Mouse (Mus musculus): Measurements from ENCODE around the gene Serinc5. TPM values are rescaled to one million over a fixed set of nuclear protein-coding genes. Genes with fewer than 3 reads are reported as not detected.

The Serinc5 gene
- total RNA-seq, 2 experiments from 2014 or later: 49.0 to 54.6 TPM

DNA sequence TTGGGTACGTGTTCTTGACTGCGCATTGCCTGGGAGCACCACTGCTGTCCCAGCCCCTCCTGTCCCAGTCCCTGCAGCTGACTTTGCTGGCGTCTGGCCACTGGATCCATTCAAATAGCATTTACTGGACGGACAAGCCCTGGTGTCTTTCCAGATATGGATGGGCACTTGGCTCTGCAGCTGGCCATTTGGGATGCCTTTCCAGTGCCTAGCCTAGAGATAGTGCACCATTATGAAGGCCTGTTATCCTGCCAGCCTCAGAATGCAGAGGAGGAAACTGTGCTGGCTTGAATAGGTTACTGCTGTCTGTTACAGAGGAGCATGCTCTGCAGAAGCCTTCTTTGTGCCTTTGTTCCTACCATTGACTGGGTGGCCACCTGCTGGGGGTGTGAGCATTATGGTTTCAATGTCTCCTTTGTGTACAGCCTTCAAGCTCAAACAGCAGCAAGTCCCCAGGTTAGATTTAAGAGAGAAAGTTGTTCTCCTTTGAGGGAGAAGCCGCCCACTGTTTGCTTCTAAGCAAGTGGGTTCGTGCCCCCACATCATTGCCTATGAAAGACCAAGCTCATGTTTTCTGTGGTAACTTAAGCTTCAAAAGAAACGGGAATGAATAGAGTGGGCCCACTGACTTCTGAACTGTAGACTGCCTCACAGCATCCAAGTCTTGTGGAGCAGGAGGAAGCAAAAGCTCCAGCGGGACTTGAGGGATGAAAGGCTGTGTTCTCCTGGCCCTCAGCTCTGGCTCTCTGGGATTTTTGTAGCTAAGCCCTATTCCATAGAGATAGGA lies 92.5 kb downstream of the Serinc5 start:
- DNase-seq (ENCODE audit: low spot score in 2 of 2): peak; percentile 46 to 47

DNA sequence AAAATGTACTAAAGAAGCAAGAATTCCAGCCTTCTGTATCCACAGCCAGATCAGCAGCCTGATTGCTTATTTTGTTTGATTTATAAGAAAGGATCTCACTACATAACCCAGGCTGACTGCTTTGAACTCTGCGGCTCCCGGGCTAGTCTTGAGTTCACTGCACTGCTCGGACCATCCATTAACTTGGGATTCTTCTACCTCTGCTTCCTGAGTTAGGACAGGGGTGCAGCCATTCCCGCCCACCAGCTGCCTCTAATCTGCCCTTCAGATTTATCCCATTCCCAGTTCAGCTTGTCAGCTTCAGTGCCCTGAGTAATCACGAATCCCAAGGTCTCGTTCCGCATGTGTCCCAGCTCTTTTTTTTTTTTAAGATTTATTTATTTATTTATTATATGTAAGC lies 93.3 kb downstream of the Serinc5 start:
- DNase-seq (ENCODE audit: low spot score in 2 of 2): no peak

DNA sequence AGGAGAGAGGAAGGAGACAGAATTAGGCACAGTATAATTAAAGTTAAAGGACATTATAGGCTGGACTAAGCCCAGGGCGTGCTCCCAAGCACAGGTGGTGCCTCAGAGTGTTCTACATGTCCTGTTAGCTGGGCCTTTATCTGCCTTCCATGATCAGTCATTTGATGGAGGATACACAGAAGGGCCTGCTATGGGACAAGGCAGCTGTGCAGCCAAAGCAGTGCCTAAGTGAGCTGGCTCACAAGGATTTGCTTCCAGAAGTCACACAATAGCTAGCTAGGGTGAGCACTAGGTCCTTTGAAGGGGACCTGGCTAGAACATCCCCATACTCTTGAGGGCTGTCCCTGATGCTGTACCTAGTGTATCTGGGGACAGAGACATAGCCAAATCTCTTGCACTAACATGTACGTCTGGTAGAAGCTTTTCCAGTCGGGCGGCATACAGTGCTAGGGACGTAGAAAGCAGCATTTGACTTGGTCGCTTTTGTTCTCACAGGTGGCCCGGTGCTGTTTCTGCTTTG lies 94.2 kb downstream of the Serinc5 start:
- DNase-seq (ENCODE audit: low spot score in 2 of 2): no peak

DNA sequence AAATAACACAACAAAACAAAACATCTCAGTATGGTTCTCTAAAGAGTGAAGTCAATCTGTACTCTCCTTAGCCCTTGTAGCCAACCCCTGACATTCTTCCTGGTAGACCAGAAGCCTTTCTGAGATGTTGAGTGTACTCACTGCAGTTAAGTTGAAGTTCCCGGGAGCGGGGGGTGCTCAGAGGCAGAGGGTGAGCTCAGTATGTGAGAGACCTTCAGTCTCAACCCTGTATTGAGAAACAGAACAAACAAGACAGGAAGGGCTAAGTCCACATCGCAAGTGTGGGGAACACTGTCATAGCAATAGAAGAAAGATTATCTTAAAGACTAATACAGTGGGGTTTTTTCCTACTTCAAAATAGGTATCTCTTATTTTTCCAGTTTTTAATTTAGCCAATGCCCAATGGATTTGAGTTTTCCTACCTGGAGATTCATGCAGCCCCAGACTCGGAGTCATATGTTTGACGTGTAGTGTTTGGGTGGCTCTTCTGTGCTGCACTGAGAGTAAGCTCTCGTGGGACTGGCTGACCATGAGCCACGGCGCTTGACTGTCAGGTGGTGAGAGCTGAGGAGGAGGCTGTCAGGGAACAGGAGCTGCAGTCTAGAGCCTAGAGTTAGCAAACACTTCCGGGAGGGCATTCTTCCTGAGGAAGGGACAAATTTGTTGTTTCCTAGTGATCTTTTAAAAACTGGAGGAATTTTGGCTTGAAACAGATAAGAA lies 95.6 kb downstream of the Serinc5 start:
- DNase-seq (ENCODE audit: low spot score in 2 of 2): no peak

DNA sequence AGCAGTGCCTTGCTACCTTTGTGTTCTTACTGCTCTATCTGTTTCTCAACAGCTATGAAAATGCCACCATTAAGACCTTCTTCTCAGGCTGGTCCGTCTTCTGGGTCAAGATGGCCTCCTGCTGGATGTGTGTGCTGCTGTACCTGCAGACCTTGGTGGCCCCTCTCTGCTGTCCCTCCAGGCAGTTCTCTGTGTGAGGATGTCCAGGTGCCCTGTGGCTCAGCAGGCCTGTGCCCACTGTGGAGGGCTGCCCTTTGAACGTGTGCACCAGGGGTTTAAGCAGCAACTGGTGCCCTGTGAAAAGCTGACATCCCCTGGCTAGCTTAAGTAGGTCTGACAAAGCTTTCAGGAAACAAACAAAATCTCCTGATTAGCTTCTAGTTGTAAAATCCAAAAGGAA lies 97.0 kb downstream of the Serinc5 start:
- DNase-seq (ENCODE audit: low spot score in 2 of 2): no peak

DNA sequence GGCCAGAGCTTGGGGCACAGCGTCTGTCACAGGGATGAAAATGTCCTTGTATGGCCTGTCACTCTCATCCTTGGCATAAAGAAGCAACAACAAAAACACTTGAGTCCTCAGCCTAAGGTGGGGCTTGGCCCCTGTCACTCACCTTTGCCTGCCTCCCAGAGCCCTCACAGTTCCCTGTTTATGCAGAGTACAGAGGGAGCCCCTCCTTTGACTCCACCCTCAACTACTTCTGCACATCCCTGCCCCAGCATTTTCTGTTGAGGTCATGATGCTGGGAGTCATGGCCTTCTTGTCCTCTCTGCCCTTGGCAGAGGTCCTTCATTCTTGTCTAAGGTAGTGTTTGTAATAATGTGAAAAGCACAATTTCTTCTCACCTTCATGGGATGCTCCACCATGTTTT lies 97.6 kb downstream of the Serinc5 start:
- DNase-seq (ENCODE audit: low spot score in 2 of 2): no peak

DNA sequence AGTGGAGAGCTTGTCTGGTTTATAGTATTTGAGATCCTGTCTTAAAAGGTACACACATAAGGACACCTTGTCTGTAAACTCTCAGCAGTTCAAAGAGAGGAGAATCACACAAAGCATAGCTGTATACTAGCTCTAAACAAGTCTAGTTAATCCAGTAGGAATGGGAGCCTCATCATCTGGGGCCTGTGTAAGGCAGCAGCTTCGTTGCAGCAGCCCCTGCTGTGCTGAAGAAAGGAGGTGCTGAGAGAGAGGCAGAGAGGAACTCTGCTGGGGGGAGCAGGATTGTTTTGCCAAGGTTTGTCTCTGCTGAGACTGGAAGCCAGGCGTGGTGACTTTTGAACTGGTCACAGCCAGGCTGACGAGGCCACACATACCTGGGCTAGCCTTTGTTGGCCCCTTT lies 98.6 kb downstream of the Serinc5 start:
- DNase-seq (ENCODE audit: low spot score in 2 of 2): no peak

DNA sequence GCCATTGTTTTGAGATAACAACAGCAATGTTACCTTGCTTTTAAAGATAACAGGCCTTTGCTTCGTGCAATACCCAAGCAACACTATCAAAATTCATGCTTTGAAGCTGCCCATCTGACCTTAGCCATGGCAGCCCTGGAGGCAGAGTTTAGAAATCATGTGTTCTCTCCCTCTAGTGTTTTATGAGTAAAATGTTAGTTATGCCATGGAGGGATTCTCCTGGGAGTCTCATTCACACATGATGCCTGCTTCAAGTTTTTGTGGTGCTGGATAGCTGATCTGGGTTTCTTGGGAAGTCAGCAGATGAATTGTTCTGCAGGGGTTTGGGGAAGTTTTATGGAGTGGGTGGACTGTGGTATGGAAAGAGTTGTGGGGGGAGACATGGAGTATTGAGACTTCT lies 99.5 kb downstream of the Serinc5 start:
- DNase-seq (ENCODE audit: low spot score in 2 of 2): no peak

DNA sequence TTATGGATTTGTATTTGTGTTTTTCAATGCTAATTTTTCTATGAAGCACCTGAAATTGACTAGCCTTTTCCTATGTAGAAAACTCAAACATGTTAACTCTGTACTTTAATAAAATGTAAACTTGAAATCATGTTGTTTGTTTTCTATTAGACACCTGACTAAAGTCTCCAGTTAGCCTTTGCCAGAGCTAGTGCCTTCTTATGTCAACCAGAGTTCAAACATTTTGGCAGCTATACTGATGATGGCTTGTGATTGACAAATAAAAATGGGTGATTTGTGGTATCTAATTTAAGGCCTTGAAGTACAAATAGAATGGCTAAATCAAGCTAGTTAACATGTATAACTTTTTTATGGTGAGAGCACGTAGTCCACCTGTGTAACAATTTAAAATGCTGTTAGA lies 100.9 kb downstream of the Serinc5 start:
- DNase-seq (ENCODE audit: low spot score in 2 of 2): no peak

DNA sequence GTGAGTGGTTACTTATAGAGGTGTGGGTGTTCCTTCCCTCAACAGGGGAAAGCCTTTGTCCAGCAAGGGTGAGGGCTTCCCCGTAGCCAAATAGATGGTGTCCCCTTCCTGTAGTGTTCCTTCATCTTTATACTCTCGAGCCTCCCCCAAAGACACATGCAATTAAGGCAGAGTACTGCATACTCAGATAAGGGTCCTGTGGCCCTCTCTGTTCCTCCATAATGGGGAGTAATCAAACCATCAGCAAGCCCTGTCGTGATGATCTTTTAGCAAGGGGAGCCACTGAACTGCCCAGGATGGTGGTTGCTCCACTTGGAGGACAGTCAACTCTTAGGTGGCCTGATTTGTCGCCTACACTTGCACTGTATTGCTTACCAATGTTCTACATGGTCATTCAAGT lies 101.7 kb downstream of the Serinc5 start:
- no peak for DNase-seq (ENCODE audit: low spot score in 2 of 2)

DNA sequence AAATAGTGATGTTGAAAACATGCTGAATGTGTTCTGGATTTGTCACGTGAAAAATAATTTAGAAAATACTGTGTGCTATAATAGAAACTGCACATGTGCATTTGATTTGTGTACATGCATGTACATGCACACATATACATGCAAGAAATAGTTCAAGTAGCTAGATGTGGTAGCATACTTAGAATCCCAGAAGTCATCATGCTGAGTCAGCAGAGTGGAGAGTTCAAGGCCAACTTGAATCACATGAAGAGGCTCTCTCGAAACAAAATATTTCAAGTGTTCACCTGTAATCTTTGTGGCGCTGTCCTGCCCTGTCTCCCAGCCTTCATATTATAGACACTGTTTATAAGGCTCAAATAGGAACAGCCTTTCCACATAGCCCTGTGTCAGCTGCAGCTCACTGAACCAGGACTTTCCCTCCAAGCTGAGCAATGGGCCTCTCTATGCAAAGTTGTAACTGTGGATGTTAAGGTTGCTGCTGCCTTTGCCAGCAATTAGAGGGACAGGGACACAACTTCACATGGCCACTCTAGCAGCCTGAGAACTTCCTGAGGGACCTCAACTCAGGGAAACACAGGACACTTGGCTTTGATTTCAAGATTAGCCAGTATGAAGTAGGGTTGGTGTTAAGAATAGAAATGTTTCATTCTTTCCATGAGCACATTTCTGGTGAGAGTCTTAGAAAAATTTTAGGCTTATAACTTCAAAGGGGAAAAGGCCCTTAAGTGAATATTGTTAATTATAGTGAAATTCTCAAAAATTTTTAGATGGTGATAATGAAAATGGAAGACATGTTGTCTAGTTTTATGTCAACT lies 107.2 kb downstream of the Serinc5 start:
- no peak for DNase-seq (ENCODE audit: low spot score in 2 of 2)

DNA sequence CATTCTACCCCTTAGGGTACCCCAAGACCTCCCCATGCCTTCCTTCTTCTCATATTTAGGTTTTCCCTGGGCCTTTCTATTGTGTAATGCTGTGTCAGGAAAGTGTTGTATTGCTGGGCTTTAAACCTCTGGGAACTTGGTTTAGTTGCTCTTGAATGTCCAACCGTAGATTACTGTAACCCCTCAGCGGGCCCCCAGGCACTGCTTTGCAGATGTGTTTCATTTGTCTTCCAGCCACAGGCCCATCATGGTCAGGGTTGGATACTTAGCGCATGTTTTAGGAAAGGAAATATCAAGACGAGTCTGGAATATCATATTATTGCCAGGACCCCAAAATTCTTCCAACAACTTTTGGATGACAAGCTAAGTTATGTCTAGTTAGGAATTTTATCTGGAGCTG lies 110.1 kb downstream of the Serinc5 start:
- no peak for DNase-seq (ENCODE audit: low spot score in 2 of 2)

DNA sequence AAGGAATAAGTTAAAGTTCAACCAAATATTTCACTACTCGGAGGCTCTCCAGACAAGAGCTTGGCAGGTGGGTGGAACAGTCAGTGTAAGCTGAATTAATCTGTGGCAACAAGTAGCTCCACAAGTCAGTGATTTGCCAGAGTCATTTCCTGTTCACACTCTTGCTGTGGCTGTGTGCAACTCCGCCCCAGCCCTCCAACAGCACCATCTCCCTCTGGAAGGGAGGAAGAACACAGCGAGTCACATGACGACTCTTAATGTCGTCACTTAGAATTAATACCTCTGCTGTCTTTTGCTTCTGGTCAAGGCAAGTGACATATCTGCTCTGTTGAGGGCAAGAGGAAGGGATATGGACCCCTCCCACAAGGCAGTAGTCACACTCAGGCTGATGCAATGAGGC lies 111.5 kb downstream of the Serinc5 start:
- DNase-seq (ENCODE audit: low spot score in 2 of 2): no peak

DNA sequence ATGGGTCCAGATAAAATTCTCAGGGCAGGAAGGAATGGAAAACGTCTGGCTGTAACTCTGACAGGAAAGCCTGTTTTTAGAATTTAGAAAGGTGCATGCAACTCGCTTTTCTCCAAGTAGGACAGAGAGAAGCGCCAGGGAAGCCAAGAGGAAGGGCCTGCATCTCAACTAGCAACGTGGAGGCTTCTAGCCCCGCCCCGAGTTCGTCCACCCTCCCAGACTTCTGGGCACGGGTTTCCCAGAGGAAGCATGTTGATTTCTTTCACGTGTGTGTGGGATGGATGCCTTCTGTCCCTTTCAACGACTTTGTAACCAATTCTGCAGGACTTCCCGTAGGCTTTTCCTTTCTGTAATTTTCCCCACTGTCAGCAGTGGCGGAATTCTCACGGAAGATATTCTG lies 118.9 kb downstream of the Serinc5 start:
- peak; percentile 34 to 44 for DNase-seq (ENCODE audit: low spot score in 2 of 2)

DNA sequence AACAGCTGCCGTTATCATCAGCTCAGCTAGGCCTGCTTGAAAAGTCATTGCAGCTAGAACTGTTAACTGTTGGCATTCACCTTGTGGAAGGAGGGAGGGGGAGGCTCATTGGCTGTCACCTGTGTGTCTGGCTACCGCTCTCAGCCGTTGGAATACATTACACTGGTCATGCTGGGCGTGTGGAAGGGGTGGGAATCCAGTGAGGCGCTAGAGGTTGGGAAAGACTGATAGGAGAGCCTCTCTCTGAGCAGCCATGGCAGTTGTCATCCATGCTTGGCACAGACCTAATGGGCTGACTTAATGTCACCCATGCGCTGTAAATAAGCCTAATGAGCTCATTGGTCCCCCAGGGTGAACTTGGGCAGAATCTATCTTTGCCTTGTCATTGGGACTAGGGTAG lies 120.9 kb downstream of the Serinc5 start:
- DNase-seq (ENCODE audit: low spot score in 2 of 2): no peak

DNA sequence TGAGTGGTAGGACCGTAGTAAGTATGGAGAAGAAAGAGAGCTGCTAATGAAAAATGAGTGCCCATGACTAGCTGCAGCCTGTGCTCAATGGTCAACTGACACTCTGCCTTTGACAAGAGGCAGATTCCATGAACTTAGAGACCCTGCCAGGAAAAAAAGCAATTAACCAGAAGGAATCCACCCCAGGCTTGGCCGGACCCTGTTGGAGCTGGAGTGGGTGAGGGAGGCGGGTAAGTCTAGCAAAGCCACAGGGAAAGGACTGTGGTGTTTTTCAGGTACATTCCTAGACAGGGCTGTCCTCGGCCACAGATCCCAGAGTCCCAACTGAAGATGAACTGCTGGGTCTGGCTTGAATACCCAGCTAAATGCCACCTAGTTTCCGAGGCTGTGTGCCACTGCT lies 121.9 kb downstream of the Serinc5 start:
- DNase-seq (ENCODE audit: low spot score in 2 of 2): no peak

DNA sequence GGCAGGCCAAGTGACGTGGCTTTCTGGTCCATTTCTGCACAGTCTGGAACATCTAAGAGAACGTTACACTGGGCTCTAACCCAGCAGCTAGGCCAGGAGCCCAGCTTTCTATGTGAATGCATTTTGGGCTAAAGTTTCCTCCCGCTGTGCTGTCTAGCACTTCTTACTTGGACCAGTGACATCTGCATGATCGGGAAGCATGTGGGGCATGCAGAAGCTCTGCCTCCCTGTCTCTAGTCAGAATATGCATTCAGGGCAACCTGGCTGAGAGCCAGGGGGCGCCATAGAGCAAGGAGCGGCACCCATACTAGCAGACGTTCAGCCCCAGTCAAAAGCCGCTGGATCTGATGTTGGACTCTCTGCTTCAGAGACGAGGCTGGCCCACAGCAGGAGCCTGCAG lies 122.4 kb downstream of the Serinc5 start:
- peak; percentile 36 to 41 for DNase-seq (ENCODE audit: low spot score in 2 of 2)

DNA sequence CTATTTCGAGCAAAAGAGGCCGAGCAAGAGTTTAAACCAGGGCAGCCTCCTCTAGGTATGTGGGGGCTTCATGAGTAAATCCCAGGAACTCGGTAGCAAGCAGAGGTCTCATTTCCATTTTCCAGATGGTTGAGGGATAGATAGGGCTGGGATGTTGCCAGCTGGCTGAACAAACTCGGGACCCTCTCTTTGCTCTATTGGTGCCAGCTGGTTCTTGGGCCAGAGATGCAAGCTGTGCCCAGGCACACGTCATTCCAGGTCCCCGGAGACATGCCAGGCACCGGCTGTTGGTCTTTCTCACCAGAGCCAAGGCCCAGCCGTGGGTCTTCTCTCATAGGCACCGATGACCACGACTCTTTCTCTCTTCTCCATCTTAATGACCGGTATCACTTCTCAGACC lies 122.8 kb downstream of the Serinc5 start:
- no peak for DNase-seq (ENCODE audit: low spot score in 2 of 2)

DNA sequence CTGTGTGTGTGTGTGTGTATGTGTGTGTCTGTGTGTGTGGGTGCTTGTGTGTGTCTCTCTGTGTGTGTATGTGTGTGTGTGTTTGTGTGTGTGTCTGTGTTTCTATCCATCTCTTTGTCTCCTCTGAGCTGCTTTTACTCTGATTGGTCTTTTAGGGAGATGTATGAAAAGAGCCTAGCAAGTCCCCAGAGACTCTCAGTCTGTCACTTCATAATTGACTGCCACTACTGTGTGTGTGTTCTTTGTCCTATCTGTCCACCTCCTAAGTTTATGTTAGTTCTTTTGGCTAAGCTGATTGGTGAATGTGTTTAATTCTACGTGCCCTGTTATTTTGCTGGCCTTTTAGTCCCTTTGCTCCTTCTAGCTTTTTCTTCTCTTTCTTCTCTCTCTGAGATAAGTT lies 124.8 kb downstream of the Serinc5 start:
- no peak for DNase-seq (ENCODE audit: low spot score in 2 of 2)

DNA sequence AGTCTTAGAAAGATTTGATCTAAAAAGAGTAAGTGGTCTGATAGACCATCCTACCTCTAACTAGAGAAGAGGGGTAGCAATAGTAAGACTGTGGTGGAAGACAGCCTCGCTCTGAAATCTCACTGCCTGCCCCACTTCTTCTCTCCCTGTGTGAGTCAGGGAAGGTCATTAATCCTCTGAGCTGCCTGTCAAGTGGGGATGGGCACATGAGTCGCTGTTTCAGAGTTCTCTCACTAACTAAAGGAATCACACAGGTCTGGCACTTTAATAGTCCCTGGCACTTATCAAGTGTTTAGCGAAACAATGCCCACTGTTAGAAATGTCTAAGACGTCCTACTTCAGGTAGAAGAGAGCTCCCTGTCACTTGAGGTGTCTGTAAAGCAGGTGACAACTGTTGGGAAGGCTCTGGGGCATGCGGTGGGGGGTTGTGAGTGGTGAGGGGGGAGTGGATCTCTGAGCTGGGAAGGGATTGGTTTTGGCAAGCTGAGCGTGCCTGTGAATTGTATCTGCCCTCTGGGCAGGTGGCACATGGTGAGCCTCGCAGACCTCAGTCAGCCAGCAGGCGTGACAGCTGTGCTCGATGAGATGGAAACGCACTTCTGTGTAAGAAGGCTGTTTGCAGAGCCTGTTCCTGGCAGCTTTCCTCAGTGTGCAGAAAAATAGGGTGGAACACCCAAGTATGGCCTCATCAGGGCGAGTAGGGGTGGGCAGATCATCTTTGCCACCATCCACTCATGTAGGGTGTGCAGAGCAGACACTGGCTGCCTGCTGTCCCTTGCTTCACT lies 125.8 kb downstream of the Serinc5 start:
- peak in 1 of 2 experiments; percentile 20 for DNase-seq (ENCODE audit: low spot score in 2 of 2)

DNA sequence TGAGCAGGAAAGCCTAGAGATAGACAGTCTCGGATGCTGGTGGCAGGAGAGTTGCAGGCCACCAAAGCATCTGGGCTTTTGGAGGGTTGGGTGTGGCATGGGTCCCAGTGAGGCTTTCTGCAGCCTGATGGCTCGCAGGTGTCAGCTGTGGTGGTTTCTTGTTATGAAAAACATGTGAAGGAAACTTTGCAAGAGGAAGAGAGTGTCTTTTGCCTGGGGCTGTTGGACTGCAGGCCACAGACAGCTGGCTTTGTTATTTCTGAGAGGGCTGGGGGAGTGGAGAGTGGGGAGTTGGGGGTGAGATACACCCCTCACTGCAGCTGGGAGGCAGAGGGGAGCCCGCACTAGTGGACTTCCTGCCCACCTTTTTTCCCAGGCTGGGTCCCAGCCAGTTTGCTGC lies 127.9 kb downstream of the Serinc5 start:
- no peak for DNase-seq (ENCODE audit: low spot score in 2 of 2)
